Comparison of ENCODE assay signal across 10 mouse cellular contexts in genomic region chr11:113667122-113667521, GRCm38 (mm10). TPM values are rescaled to one million over a fixed set of nuclear protein-coding genes. Genes with fewer than 3 reads are reported as not detected.
DNase-seq lines count a peak whose midpoint lies in the region; ATAC-seq and TF ChIP-seq lines count a peak whose summit lies in the region.
"Had no signal": no experiment of that assay in that cellular context is flagged by ENCODE, and none has a peak within 500 bp of the region (broad histone marks: within the 10 kb centered on the region; RNA-seq: fewer than 3 reads in every experiment).

No protein-coding gene starts in this region.

- DNase-seq in forebrain, postnatal 0 days: no peak
- no peak for DNase-seq in midbrain, embryonic 14.5 days
- peak; percentile 60 to 82 for DNase-seq in kidney, postnatal 25 days
- DNase-seq in stomach, postnatal 0 days (ENCODE audit: low spot score): peak; percentile 49
- no peak for DNase-seq in ovary, postnatal 10 days (ENCODE audit: low spot score)
- DNase-seq in spleen, adult 12 weeks (ENCODE audit: low spot score): no peak
- DNase-seq: retina, postnatal 1 day had no signal

- H3K27ac ChIP-seq in forebrain, embryonic 16.5 days (ENCODE audit: low read length): no peak overlapping the region
- no peak overlapping the region for H3K27ac ChIP-seq in forebrain, postnatal 0 days (ENCODE audit: low read depth, low read length)
- H3K27ac ChIP-seq in midbrain, embryonic 13.5 days: peak overlapping the region; percentile 14; the same call in 1 of the 2 replicates
- no peak overlapping the region for H3K27ac ChIP-seq in midbrain, embryonic 14.5 days (replicated peaks; ENCODE audit: low read depth, low read length)
- H3K27ac ChIP-seq in stomach, postnatal 0 days (replicated peaks): peak overlapping the region; percentile 74

- H3K4me2 ChIP-seq in forebrain, embryonic 16.5 days (ENCODE audit: low read length): no peak overlapping the region
- no peak overlapping the region for H3K4me2 ChIP-seq in forebrain, postnatal 0 days (ENCODE audit: low read depth)
- H3K4me2 ChIP-seq in midbrain, embryonic 13.5 days (replicated peaks): no peak overlapping the region
- H3K4me2 ChIP-seq in midbrain, embryonic 14.5 days (ENCODE audit: low read length): no peak overlapping the region
- no peak overlapping the region for H3K4me2 ChIP-seq in stomach, postnatal 0 days (replicated peaks; ENCODE audit: low read depth)

- no peak overlapping the region for H3K9ac ChIP-seq in forebrain, embryonic 16.5 days (replicated peaks; ENCODE audit: low read depth, low read length)
- no peak overlapping the region for H3K9ac ChIP-seq in forebrain, postnatal 0 days
- no peak overlapping the region for H3K9ac ChIP-seq in midbrain, embryonic 13.5 days (replicated peaks)
- no peak overlapping the region for H3K9ac ChIP-seq in midbrain, embryonic 14.5 days (replicated peaks; ENCODE audit: low read length)
- H3K9ac ChIP-seq in stomach, postnatal 0 days (ENCODE audit: low read length): no peak overlapping the region

- H3K9me3 ChIP-seq in forebrain, embryonic 16.5 days (ENCODE audit: control insufficient read depth, low read length): no peaks in the 10 kb centered on the region
- H3K9me3 ChIP-seq in forebrain, postnatal 0 days (ENCODE audit: low read length): no peaks in the 10 kb centered on the region
- no peaks in the 10 kb centered on the region for H3K9me3 ChIP-seq in midbrain, embryonic 13.5 days
- no peaks in the 10 kb centered on the region for H3K9me3 ChIP-seq in midbrain, embryonic 14.5 days (ENCODE audit: control insufficient read depth, low read length)
- H3K9me3 ChIP-seq in stomach, postnatal 0 days (ENCODE audit: control insufficient read depth, low read length): no peaks in the 10 kb centered on the region

- no peaks in the 10 kb centered on the region for H3K27me3 ChIP-seq in forebrain, embryonic 16.5 days (replicated peaks; ENCODE audit: control insufficient read depth, insufficient read depth, low read length)
- H3K27me3 ChIP-seq in forebrain, postnatal 0 days (ENCODE audit: insufficient read depth, low read length): no peaks in the 10 kb centered on the region
- H3K27me3 ChIP-seq in midbrain, embryonic 13.5 days: no peaks in the 10 kb centered on the region
- H3K27me3 ChIP-seq in midbrain, embryonic 14.5 days (ENCODE audit: control insufficient read depth, insufficient read depth, low read length): no peaks in the 10 kb centered on the region
- no peaks in the 10 kb centered on the region for H3K27me3 ChIP-seq in stomach, postnatal 0 days (ENCODE audit: control insufficient read depth, insufficient read depth, low read length)

- TF ChIP-seq CTCF in forebrain, postnatal 0 days (IDR thresholded peaks at IDR 0.05; ENCODE audit: low read depth): no peak
- no peak for TF ChIP-seq CTCF in stomach, postnatal 0 days (IDR thresholded peaks at IDR 0.05; ENCODE audit: low read depth)

- no peak overlapping the region for H3K4me3 ChIP-seq in forebrain, embryonic 16.5 days (replicated peaks; ENCODE audit: low read length)
- no peak overlapping the region for H3K4me3 ChIP-seq in forebrain, postnatal 0 days (ENCODE audit: low read depth, low read length)
- no peak overlapping the region for H3K4me3 ChIP-seq in midbrain, embryonic 13.5 days (replicated peaks)
- H3K4me3 ChIP-seq in midbrain, embryonic 14.5 days (replicated peaks; ENCODE audit: low read depth, low read length): no peak overlapping the region
- no peak overlapping the region for H3K4me3 ChIP-seq in stomach, postnatal 0 days (ENCODE audit: low read depth, low read length)

- H3K4me1 ChIP-seq in forebrain, embryonic 16.5 days (replicated peaks; ENCODE audit: control insufficient read depth, insufficient read depth, low read length): peaks cover 10% of the 10 kb centered on the region; the same call in 1 of the 2 replicates
- H3K4me1 ChIP-seq in forebrain, postnatal 0 days (ENCODE audit: insufficient read depth): no peaks in the 10 kb centered on the region
- H3K4me1 ChIP-seq in midbrain, embryonic 13.5 days (replicated peaks): 0 out of 2 replicates have a peak, but pooled peaks cover 4% of the 10 kb centered on the region
- H3K4me1 ChIP-seq in midbrain, embryonic 14.5 days (ENCODE audit: control insufficient read depth, insufficient read depth, low read length): no peaks in the 10 kb centered on the region
- peaks cover 3% of the 10 kb centered on the region for H3K4me1 ChIP-seq in stomach, postnatal 0 days (replicated peaks; ENCODE audit: control insufficient read depth, insufficient read depth)

- no peak for TF ChIP-seq EP300 in stomach, postnatal 0 days (optimal IDR thresholded peaks at IDR 0.05)

- peak; percentile 50 for ATAC-seq in forebrain, embryonic 16.5 days
- no peak for ATAC-seq in forebrain, postnatal 0 days
- no peak for ATAC-seq in midbrain, embryonic 13.5 days
- ATAC-seq in midbrain, embryonic 14.5 days (ENCODE audit: low FRiP score, low TSS enrichment): no peak
- peak; percentile 87 for ATAC-seq in stomach, postnatal 0 days (ENCODE audit: low FRiP score, low TSS enrichment)

- peaks cover 13% of the 10 kb centered on the region; the same call in 1 of the 2 replicates for H3K36me3 ChIP-seq in forebrain, embryonic 16.5 days (ENCODE audit: control insufficient read depth, insufficient read depth)
- peaks cover 21% of the 10 kb centered on the region for H3K36me3 ChIP-seq in forebrain, postnatal 0 days (ENCODE audit: insufficient read depth)
- peaks cover 57% of the 10 kb centered on the region for H3K36me3 ChIP-seq in midbrain, embryonic 13.5 days
- H3K36me3 ChIP-seq in midbrain, embryonic 14.5 days (ENCODE audit: control insufficient read depth, insufficient read depth, low read length): peaks cover 58% of the 10 kb centered on the region
- no peaks in the 10 kb centered on the region; the same call in 1 of the 2 replicates for H3K36me3 ChIP-seq in stomach, postnatal 0 days (ENCODE audit: control insufficient read depth, insufficient read depth, low read length)

- 58% methylated on average over 2 of the region's 2 CpGs for WGBS in forebrain, embryonic 16.5 days
- 58% methylated on average over 2 of the region's 2 CpGs for WGBS in forebrain, postnatal 0 days
- WGBS in midbrain, embryonic 13.5 days: 84% methylated on average over 2 of the region's 2 CpGs
- WGBS in midbrain, embryonic 14.5 days: 81% methylated on average over 2 of the region's 2 CpGs
- WGBS in stomach, postnatal 0 days: 44% methylated on average over 2 of the region's 2 CpGs

RNA-seq across cellular contexts. Expression of gene Fam104a, which starts 16.8 kb away (rescaled TPM):
- 43.0 and 43.4 TPM in 2 replicates for polyA plus RNA-seq in forebrain, embryonic 16.5 days (2015; fragmentation: Nextera tagmentation; extraction: Ambion mirVana)
- 37.6 and 38.7 TPM in 2 replicates for total RNA-seq in forebrain, postnatal 0 days (2014; rRNA removed)
- polyA plus RNA-seq in forebrain, postnatal 0 days (2015; fragmentation: Nextera tagmentation; extraction: Ambion mirVana): 54.7 and 58.9 TPM in 2 replicates
- 44.7 and 47.9 TPM in 2 replicates for polyA plus RNA-seq in midbrain, embryonic 13.5 days (2015; fragmentation: Nextera tagmentation; extraction: Ambion mirVana)
- polyA plus RNA-seq in midbrain, embryonic 14.5 days (2014; fragmentation: Nextera tagmentation; extraction: Ambion mirVana): 42.9 and 46.1 TPM in 2 replicates
- polyA plus RNA-seq in stomach, postnatal 0 days (2015; fragmentation: Nextera tagmentation; extraction: Ambion mirVana): 34.2 and 34.3 TPM in 2 replicates

RNA-seq across cellular contexts. Expression of gene D11Wsu47e, which starts 17.1 kb away (rescaled TPM):
- polyA plus RNA-seq in forebrain, embryonic 16.5 days (2015; fragmentation: Nextera tagmentation; extraction: Ambion mirVana): 24.4 and 26.1 TPM in 2 replicates
- total RNA-seq in forebrain, postnatal 0 days (2014; rRNA removed): 34.2 and 36.7 TPM in 2 replicates
- polyA plus RNA-seq in forebrain, postnatal 0 days (2015; fragmentation: Nextera tagmentation; extraction: Ambion mirVana): 23.4 and 25.7 TPM in 2 replicates
- 21.4 and 26.7 TPM in 2 replicates for polyA plus RNA-seq in midbrain, embryonic 13.5 days (2015; fragmentation: Nextera tagmentation; extraction: Ambion mirVana)
- 25.5 and 28.8 TPM in 2 replicates for polyA plus RNA-seq in midbrain, embryonic 14.5 days (2014; fragmentation: Nextera tagmentation; extraction: Ambion mirVana)
- polyA plus RNA-seq in stomach, postnatal 0 days (2015; fragmentation: Nextera tagmentation; extraction: Ambion mirVana): 8.7 and 9.7 TPM in 2 replicates

RNA-seq across cellular contexts. Expression of gene Slc39a11, which starts 17.2 kb away (rescaled TPM):
- 41.6 and 44.4 TPM in 2 replicates for polyA plus RNA-seq in forebrain, embryonic 16.5 days (2015; fragmentation: Nextera tagmentation; extraction: Ambion mirVana)
- total RNA-seq in forebrain, postnatal 0 days (2014; rRNA removed): 36.9 and 48.2 TPM in 2 replicates
- polyA plus RNA-seq in forebrain, postnatal 0 days (2015; fragmentation: Nextera tagmentation; extraction: Ambion mirVana): 33.1 and 39.1 TPM in 2 replicates
- polyA plus RNA-seq in midbrain, embryonic 13.5 days (2015; fragmentation: Nextera tagmentation; extraction: Ambion mirVana): 29.8 and 31.2 TPM in 2 replicates
- 28.5 and 31.1 TPM in 2 replicates for polyA plus RNA-seq in midbrain, embryonic 14.5 days (2014; fragmentation: Nextera tagmentation; extraction: Ambion mirVana)
- 56.6 and 58.0 TPM in 2 replicates for polyA plus RNA-seq in stomach, postnatal 0 days (2015; fragmentation: Nextera tagmentation; extraction: Ambion mirVana)

RNA-seq across cellular contexts. Expression of gene Cog1, which starts 18.2 kb away (rescaled TPM):
- polyA plus RNA-seq in forebrain, embryonic 16.5 days (2015; fragmentation: Nextera tagmentation; extraction: Ambion mirVana): 35.5 and 36.3 TPM in 2 replicates
- 37.2 and 48.8 TPM in 2 replicates for total RNA-seq in forebrain, postnatal 0 days (2014; rRNA removed)
- 25.3 and 28.6 TPM in 2 replicates for polyA plus RNA-seq in forebrain, postnatal 0 days (2015; fragmentation: Nextera tagmentation; extraction: Ambion mirVana)
- 31.7 and 33.2 TPM in 2 replicates for polyA plus RNA-seq in midbrain, embryonic 13.5 days (2015; fragmentation: Nextera tagmentation; extraction: Ambion mirVana)
- 35.2 and 40.1 TPM in 2 replicates for polyA plus RNA-seq in midbrain, embryonic 14.5 days (2014; fragmentation: Nextera tagmentation; extraction: Ambion mirVana)
- 14.4 and 15.3 TPM in 2 replicates for polyA plus RNA-seq in stomach, postnatal 0 days (2015; fragmentation: Nextera tagmentation; extraction: Ambion mirVana)

RNA-seq across cellular contexts. Expression of gene Cpsf4l, which starts 42.7 kb away (rescaled TPM):
- polyA plus RNA-seq in forebrain, embryonic 16.5 days (2015; fragmentation: Nextera tagmentation; extraction: Ambion mirVana): 0.32 and 0.35 TPM in 2 replicates
- total RNA-seq in forebrain, postnatal 0 days (2014; rRNA removed): not detected in 2 replicates
- polyA plus RNA-seq in forebrain, postnatal 0 days (2015; fragmentation: Nextera tagmentation; extraction: Ambion mirVana): 0.10 and 0.30 TPM in 2 replicates
- 0.31 and 0.54 TPM in 2 replicates for polyA plus RNA-seq in midbrain, embryonic 13.5 days (2015; fragmentation: Nextera tagmentation; extraction: Ambion mirVana)
- 0.26 and 0.47 TPM in 2 replicates for polyA plus RNA-seq in midbrain, embryonic 14.5 days (2014; fragmentation: Nextera tagmentation; extraction: Ambion mirVana)
- 0.16 and 0.19 TPM in 2 replicates for polyA plus RNA-seq in stomach, postnatal 0 days (2015; fragmentation: Nextera tagmentation; extraction: Ambion mirVana)
- total RNA-seq: left cerebral cortex, postnatal 36 days had no signal

Comparison
In these comparisons a context has a peak if more than half of its experiments do, and no peak if none do; other contexts are left out.
1. ATAC-seq: peak in forebrain, embryonic 16.5 days (single experiment) and stomach, postnatal 0 days (single experiment); none in forebrain, postnatal 0 days (single experiment), midbrain, embryonic 13.5 days (single experiment) and midbrain, embryonic 14.5 days (single experiment).
2. H3K27ac ChIP-seq: peak in midbrain, embryonic 13.5 days (single experiment) and stomach, postnatal 0 days (single experiment); none in forebrain, embryonic 16.5 days (single experiment), forebrain, postnatal 0 days (single experiment) and midbrain, embryonic 14.5 days (single experiment).
3. DNase-seq: peak in kidney, postnatal 25 days (2 of 2) and stomach, postnatal 0 days (single experiment); none in forebrain, postnatal 0 days (single experiment), midbrain, embryonic 14.5 days (single experiment), ovary, postnatal 10 days (single experiment) and spleen, adult 12 weeks (single experiment).